Mouse (Mus musculus): ENCODE data around the gene Lsamp. TPM values are rescaled to one million over a fixed set of nuclear protein-coding genes. Genes with fewer than 3 reads are reported as not detected.

Gene Lsamp
- total and polyA plus RNA-seq, 3 experiments = not detected

- H3K27me3 ChIP-seq (replicated peaks) = no peaks in the 10 kb centered on the region
- TF ChIP-seq CHD2 (IDR thresholded peaks at IDR 0.05; ENCODE audit: low read length) (no peak), ZC3H11A (IDR thresholded peaks at IDR 0.05; ENCODE audit: low read depth, low read length) (no peak), ETS1 (conservative IDR thresholded peaks at IDR 0.05; ENCODE audit: low read depth, low read length) (no peak), MAFK (IDR thresholded peaks at IDR 0.05; ENCODE audit: insufficient replicate concordance, low read length) (no peak), TCF12 (IDR thresholded peaks at IDR 0.05; ENCODE audit: low read depth, low read length) (no peak), HCFC1 (IDR thresholded peaks at IDR 0.05; ENCODE audit: low read depth, low read length) (no peak), POLR2A (IDR thresholded peaks at IDR 0.05; ENCODE audit: low read depth, low read length) (no peak), ZKSCAN1 (IDR thresholded peaks at IDR 0.05; ENCODE audit: borderline replicate concordance, low read depth, low read length) (no peak), USF2 (conservative IDR thresholded peaks at IDR 0.05; ENCODE audit: low read depth, low read length) (no peak), POLR2AphosphoS2 (IDR thresholded peaks at IDR 0.05; ENCODE audit: low read depth, low read length) (no peak), EP300 (IDR thresholded peaks at IDR 0.05; ENCODE audit: low read length) (no peak), ELF1 (IDR thresholded peaks at IDR 0.05; ENCODE audit: low read depth, low read length) (no peak), MAZ (IDR thresholded peaks at IDR 0.05; ENCODE audit: low read depth, low read length) (no peak), RCOR1 (conservative IDR thresholded peaks at IDR 0.05; ENCODE audit: low read depth, low read length) (no peak), MYC (IDR thresholded peaks at IDR 0.05; ENCODE audit: low read depth, low read length) (no peak), RAD21 (IDR thresholded peaks at IDR 0.05; ENCODE audit: low read depth, low read length) (no peak)
Observed at GRCm38 (mm10) chr16:40008800-40009199, 24.6 kb downstream of the Lsamp start.

GRCm38 (mm10) chr16:40011106-40011505 is 26.9 kb downstream of the Lsamp start:
- Histone ChIP-seq H3K27me3 (replicated peaks) (no peaks in the 10 kb centered on the region), H3K9me3 (replicated peaks; ENCODE audit: low read length) (peaks cover 42% of the 10 kb centered on the region), H3K4me2 (ENCODE audit: insufficient read depth, low read depth, poor library complexity, severe bottlenecking) (no peak overlapping the region), H3K9ac (ENCODE audit: insufficient read depth, low read depth) (no peak overlapping the region), H3K36me3 (replicated peaks in 1 of 2; ENCODE audit: control insufficient read depth in 1 of 2, insufficient read depth in 1 of 2, low read length in 1 of 2) (no peaks in the 10 kb centered on the region), H3K79me2 (replicated peaks; ENCODE audit: control insufficient read depth, extremely low read depth, insufficient read depth, poor library complexity, severe bottlenecking) (no peaks in the 10 kb centered on the region), H3K4me3 (replicated peaks in 1 of 3; ENCODE audit: low read depth in 2 of 3, low read length in 2 of 3, poor library complexity in 1 of 3) (no peak overlapping the region), H3K4me1 (ENCODE audit: control insufficient read depth in 1 of 2, insufficient read depth in 2 of 2) (no peaks in the 10 kb centered on the region), H3K27ac (ENCODE audit: insufficient read depth, low read depth) (no peak overlapping the region)
- dilution Hi-C loops (cut with MboI; ENCODE audit: extremely low pct_ligation_motif_present, extremely low pct_unique_long_range_greater_than_20kb, low sequenced_read_pairs) (no loop called here), in situ Hi-C loops (cut with MboI; ENCODE audit: low pct_ligation_motif_present, low pct_unique_long_range_greater_than_20kb, low sequenced_read_pairs) (no loop called here)
- DNase-seq (ENCODE audit: extremely low read depth) = no peak
- TF ChIP-seq ELF1 (IDR thresholded peaks at IDR 0.05; ENCODE audit: low read depth, low read length) = no peak
- no peak for TF ChIP-seq MYC (IDR thresholded peaks at IDR 0.05; ENCODE audit: low read depth, low read length)
- no peak for TF ChIP-seq EP300 (IDR thresholded peaks at IDR 0.05; ENCODE audit: low read length)
- TF ChIP-seq JUN (IDR thresholded peaks at IDR 0.05; ENCODE audit: insufficient read depth, low read depth, low read length) = no peak
- no peak for TF ChIP-seq HCFC1 (IDR thresholded peaks at IDR 0.05; ENCODE audit: low read depth, low read length)
- TF ChIP-seq ZMIZ1 (IDR thresholded peaks at IDR 0.05; ENCODE audit: low read depth, low read length) = no peak
- no peak for TF ChIP-seq KAT2A (IDR thresholded peaks at IDR 0.05; ENCODE audit: insufficient replicate concordance, low read length)
- TF ChIP-seq ZC3H11A (IDR thresholded peaks at IDR 0.05; ENCODE audit: low read depth, low read length) = no peak
- TF ChIP-seq MAFK (IDR thresholded peaks at IDR 0.05; ENCODE audit: insufficient replicate concordance, low read length) = no peak
- TF ChIP-seq CHD2 (IDR thresholded peaks at IDR 0.05; ENCODE audit: low read length) = no peak
- no peak for TF ChIP-seq USF1 (IDR thresholded peaks at IDR 0.05; ENCODE audit: low read depth, low read length)
- TF ChIP-seq MAX (IDR thresholded peaks at IDR 0.05; ENCODE audit: low read length) = no peak
- no peak for TF ChIP-seq GABPA (IDR thresholded peaks at IDR 0.05; ENCODE audit: insufficient replicate concordance, low read depth, low read length)
- no peak for TF ChIP-seq PAX5 (IDR thresholded peaks at IDR 0.05; ENCODE audit: low read length)
- TF ChIP-seq ETS1 (conservative IDR thresholded peaks at IDR 0.05; ENCODE audit: low read depth, low read length) = no peak
- no peak for TF ChIP-seq MXI1 (IDR thresholded peaks at IDR 0.05; ENCODE audit: low read depth, low read length)
- no peak for TF ChIP-seq POLR2A (IDR thresholded peaks at IDR 0.05; ENCODE audit: low read depth, low read length)
- TF ChIP-seq MEF2A (IDR thresholded peaks at IDR 0.05; ENCODE audit: borderline replicate concordance, low read depth, low read length) = no peak
- no peak for TF ChIP-seq TCF12 (IDR thresholded peaks at IDR 0.05; ENCODE audit: low read depth, low read length)

More at GRCm38 (mm10) chr16:40008800-40009199, 24.6 kb downstream of the Lsamp start:
- Histone ChIP-seq H3K9ac (ENCODE audit: insufficient read depth, low read depth) (no peak overlapping the region), H3K27ac (ENCODE audit: insufficient read depth, low read depth) (no peak overlapping the region), H3K4me2 (ENCODE audit: insufficient read depth, low read depth, poor library complexity, severe bottlenecking) (no peak overlapping the region), H3K4me3 (replicated peaks in 1 of 3; ENCODE audit: low read depth in 2 of 3, low read length in 2 of 3, poor library complexity in 1 of 3) (no peak overlapping the region), H3K36me3 (replicated peaks in 1 of 2; ENCODE audit: control insufficient read depth in 1 of 2, insufficient read depth in 1 of 2, low read length in 1 of 2) (no peaks in the 10 kb centered on the region), H3K4me1 (ENCODE audit: control insufficient read depth in 1 of 2, insufficient read depth in 2 of 2) (no peaks in the 10 kb centered on the region), H3K79me2 (replicated peaks; ENCODE audit: control insufficient read depth, extremely low read depth, insufficient read depth, poor library complexity, severe bottlenecking) (no peaks in the 10 kb centered on the region), H3K9me3 (replicated peaks; ENCODE audit: low read length) (peaks cover 43% of the 10 kb centered on the region)
- dilution Hi-C loops (cut with MboI; ENCODE audit: extremely low pct_ligation_motif_present, extremely low pct_unique_long_range_greater_than_20kb, low sequenced_read_pairs) (no loop called here), in situ Hi-C loops (cut with MboI; ENCODE audit: low pct_ligation_motif_present, low pct_unique_long_range_greater_than_20kb, low sequenced_read_pairs) (no loop called here)
- DNase-seq (ENCODE audit: extremely low read depth) = no peak
